Mouse (Mus musculus): Measurements from ENCODE around the gene 2510002D24Rik.

DNA sequence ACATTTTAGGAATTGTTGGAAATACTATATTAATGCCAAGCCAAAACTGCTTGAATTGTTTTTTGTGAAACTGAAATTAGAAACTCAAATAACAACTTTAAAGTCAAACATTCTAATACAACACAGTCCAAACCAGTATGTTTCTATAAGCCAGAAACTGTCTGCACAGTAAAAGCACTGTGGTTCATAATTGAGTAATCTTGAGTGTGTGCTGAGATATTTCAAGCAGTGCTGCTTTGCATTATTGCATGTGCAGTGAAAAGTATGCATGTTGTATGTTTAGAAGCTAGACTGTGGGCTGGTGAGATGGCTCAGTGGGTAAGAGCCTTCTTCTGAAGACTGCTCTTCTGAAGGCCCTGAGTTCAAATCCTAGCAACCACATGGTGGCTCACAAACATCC, 47.7 kb downstream of the 2510002D24Rik start:
- TF ChIP-seq CTCF (IDR thresholded peaks at IDR 0.05; ENCODE audit: low read depth) (no peak), EP300 (IDR thresholded peaks at IDR 0.05; ENCODE audit: low read depth) (no peak)
